ENCODE assay signal across 17 mouse cellular contexts in genomic region chr2:52335087-52335486, GRCm38 (mm10).
"Had no signal": no experiment of that assay in that cellular context is flagged by ENCODE, and none has a peak within 500 bp of the region (broad histone marks: within the 10 kb centered on the region; RNA-seq: fewer than 3 reads in every experiment).

No protein-coding gene starts in this region.

- H3K27me3 ChIP-seq: limb, embryonic 12.5 days; liver, embryonic 15.5 days; midbrain, embryonic 13.5 days; neural tube, embryonic 15.5 days; stomach, embryonic 15.5 days had no signal

- ATAC-seq: lung, postnatal 0 days; midbrain, embryonic 13.5 days had no signal

- H3K27ac ChIP-seq: layer of hippocampus, adult 2 months; limb, embryonic 12.5 days; liver, embryonic 15.5 days; midbrain, embryonic 13.5 days; neural tube, embryonic 15.5 days; stomach, embryonic 15.5 days had no signal

- H3K9me3 ChIP-seq: limb, embryonic 12.5 days; liver, embryonic 15.5 days; midbrain, embryonic 13.5 days; neural tube, embryonic 15.5 days; stomach, embryonic 15.5 days had no signal

- H3K9ac ChIP-seq: limb, embryonic 12.5 days; liver, embryonic 15.5 days; midbrain, embryonic 13.5 days; neural tube, embryonic 15.5 days; stomach, embryonic 15.5 days had no signal

- H3K4me3 ChIP-seq: layer of hippocampus, adult 2 months; limb, embryonic 12.5 days; liver, embryonic 15.5 days; midbrain, embryonic 13.5 days; neural tube, embryonic 15.5 days; stomach, embryonic 15.5 days had no signal

- H3K4me2 ChIP-seq: limb, embryonic 12.5 days; liver, embryonic 11.5 days; liver, embryonic 15.5 days; midbrain, embryonic 13.5 days; neural tube, embryonic 15.5 days; stomach, embryonic 15.5 days had no signal

- H3K4me1 ChIP-seq: limb, embryonic 12.5 days; liver, embryonic 15.5 days; midbrain, embryonic 13.5 days; neural tube, embryonic 15.5 days; stomach, embryonic 15.5 days had no signal

- H3K36me3 ChIP-seq: limb, embryonic 12.5 days; liver, embryonic 15.5 days; midbrain, embryonic 13.5 days; neural tube, embryonic 15.5 days; stomach, embryonic 15.5 days had no signal

- DNase-seq: kidney, adult 18-20 months; kidney, postnatal 10 days; kidney, postnatal 4 days; lung, adult 2 months; lung, postnatal 36 days; right cerebral cortex, adult 18-20 months; right cerebral cortex, postnatal 25 days; spleen, adult 18-20 months; thymus, postnatal 4 days had no signal
